Mouse (Mus musculus): ENCODE data around the gene Arhgap10.

Arhgap10 gene

DNA sequence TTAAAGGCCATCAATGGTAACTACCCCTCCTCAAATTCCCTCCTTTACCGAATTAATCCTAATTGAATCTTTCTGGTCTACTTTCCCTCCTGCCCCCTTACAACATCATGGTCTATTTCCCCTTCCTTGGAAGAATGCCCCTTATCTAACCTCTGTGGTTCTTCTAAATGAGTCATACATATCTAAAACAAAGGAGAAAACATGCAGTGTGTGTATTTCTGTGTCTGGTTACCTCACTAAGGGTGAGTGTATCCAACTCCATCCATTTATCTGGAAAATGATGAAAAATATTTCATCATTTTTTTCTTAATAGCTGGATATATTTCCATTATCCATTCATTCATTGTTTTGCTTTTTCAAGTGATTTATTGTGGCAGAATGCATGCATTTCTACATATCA is 286.5 kb downstream of the Arhgap10 start:
- in situ Hi-C loops (cut with MboI), result no loop called here

DNA sequence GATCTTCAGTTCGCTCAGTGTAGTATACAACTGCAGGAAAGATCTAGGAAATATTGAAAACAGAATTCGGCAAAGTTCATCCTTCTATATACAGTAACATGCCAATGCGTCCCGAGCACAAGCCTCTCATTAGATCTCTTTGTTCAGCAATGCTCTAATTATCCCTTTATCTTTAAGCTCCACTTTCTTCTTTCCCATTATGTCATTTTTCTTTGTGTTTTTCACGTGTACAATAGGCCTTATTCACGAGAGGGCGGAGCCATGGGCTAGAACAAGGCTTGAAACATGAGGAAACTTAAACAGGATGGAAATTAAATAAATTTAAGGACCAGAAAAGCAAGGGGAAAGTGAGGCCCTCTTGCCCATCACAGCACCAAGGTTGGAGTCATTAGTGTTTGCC is 289.1 kb downstream of the Arhgap10 start:
- in situ Hi-C loops (cut with MboI), result no loop called here

DNA sequence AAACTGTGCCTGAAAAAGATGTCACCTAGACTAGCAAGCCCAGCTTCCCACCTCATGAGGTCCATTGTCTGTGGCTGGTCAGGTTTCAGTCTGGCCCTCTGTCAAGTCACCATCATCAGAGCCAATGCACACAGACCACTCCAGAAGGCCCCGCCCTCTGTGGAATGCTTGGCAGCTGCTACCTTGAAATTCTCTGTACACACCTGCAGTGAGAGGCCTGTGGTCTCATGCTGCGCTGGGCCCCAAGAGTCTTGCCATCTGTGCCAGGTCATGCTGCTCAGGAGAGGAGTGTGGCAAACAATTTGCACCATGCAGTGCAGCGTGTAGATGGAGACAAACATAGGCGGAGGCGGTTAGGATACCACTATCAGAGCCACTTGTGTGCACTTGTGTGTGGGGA is 290.0 kb downstream of the Arhgap10 start:
- in situ Hi-C loops (cut with MboI), result no loop called here

DNA sequence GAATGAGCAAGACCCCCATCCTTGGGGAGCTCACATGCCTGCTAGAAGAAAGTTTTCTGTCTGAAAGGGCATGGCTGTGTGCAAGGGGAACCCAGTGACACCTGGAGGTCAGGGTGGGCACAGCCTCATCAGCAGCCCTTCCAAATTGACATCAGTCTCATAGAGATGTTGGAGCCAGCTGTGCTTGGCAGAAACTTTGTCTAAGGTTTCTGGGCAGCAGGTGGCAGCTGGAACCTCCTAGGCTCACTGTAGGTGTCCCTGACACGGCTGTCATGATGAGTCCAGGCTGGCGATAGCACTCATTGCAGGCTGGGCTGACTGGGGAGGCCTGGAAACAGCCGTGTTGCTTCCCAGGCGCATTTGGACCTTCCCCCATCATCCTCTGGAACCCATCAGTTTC is 294.6 kb downstream of the Arhgap10 start:
- in situ Hi-C loops (cut with MboI), result no loop called here

DNA sequence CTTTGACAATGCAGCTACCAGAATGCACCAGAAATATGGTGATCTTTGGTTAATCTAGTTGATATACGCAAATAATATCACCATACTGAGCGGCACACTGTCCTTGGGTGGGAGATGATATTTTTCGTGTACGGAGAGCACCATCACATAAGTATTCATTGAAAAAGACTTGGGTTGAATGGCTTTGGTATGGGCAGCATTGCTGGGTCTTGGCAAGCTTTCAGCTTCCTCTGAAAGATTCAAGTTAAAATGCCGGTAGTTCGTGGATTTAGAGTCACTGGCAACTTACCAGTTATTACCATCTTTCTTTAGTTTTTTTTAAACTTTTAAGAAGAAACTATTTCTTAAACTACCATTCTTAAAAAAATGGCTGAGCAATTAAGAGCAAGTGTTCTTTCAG is 302.6 kb downstream of the Arhgap10 start:
- in situ Hi-C loops (cut with MboI), result no loop called here

DNA sequence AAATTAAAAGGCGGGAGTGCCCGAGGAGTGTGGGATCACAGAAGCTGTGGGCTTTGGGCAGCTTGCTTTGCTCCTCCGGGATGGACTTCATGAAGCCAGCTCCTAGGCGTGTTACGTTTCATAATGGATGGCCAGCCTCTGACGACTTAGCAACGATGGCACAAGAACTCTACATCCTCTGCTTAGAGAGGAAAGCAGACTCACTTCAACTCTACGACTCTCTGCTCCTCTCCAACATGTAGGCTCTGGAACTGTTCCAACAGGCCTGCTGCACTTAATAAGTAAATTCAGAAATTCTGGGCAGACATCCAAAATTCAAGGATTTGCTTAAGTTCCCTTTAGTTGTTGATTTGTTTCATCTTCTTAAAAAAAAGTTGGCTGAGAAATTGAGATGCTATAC is 303.1 kb downstream of the Arhgap10 start:
- in situ Hi-C loops (cut with MboI), result no loop called here

DNA sequence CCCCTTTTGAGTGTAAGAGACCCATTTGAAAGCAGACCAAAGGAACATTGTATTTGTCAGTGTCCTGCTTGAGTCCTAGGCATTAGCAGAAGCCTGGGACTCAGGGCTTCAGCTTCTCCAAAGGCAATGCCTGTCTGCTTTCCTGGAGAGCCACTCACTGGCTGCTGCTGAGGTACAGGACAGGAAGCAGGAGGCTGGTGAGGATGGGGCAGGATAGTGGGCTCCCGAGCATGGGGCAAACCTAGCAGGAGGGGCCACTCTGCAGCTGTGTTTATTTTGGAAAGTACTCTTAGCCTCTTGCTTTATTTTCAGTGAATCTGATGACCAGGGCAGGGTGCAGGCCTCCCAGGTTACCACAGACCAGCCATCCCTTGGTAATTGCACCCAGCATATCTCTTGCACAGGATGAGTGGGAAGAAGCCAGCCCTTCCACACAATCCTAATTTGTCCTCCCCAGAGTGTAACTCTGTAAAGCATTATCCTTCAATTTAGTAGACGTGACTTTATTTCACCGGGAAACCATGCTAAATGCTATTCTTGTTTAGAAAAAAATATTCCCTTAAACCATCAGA is 303.8 kb downstream of the Arhgap10 start:
- in situ Hi-C loops (cut with MboI), result no loop called here

DNA sequence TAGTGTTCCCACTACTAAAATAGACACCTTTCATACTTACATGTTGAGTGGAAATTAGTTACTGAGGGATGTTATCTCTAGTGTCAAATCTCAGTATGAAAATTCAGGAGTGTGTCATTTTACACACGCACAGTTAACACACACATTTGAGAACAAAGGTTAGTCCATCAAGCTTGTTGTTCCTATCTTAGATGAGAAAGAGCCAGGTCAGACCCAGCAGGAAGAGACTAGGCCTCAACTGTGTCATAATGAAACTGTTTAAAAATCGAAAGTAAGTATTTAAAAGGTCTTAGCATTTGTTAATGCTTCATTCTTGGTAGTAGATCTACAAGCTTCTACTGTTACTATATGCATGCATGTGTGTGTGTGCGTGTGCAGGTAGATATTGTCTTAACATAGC is 308.5 kb downstream of the Arhgap10 start:
- in situ Hi-C loops (cut with MboI), result no loop called here

Measured in mature B cell (primary cell).